Mouse (Mus musculus) embryonic facial prominence, embryonic 11.5 days (tissue): ENCODE results near the gene Cep55. TPM values are rescaled to one million over a fixed set of nuclear protein-coding genes. Genes with fewer than 3 reads are reported as not detected.
A peak's percentile ranks its signal among the peaks of the same experiment; 100 is the strongest.

ENCODE experiments used
- ATAC-seq: fragments of 200-750 bp; cut with Nextera tagmentation; replicated peaks from 2 replicates; pipeline ENCODE4 v1.8.0; 2017; ENCODE audit warnings: low read depth; ENCODE audit not compliant: insufficient number of reproducible peaks, low FRiP score, low TSS enrichment
- DNase-seq: peaks from one replicate; pipeline ENCODE4 v3.0.0-alpha.2; 2015; ENCODE audit warnings: low spot score
- H3K27ac ChIP-seq: fragments of 300-500 bp; sonication (generic); replicated peaks from 2 replicates; pipeline ENCODE4 v1.5.1; 2014; ENCODE audit warnings: mild to moderate bottlenecking, low read depth, low read length, control low read depth
- H3K27me3 ChIP-seq: fragments of 300-500 bp; sonication (generic); 2 replicates; pipeline ENCODE4 v1.6.1; 2014; ENCODE audit warnings: mild to moderate bottlenecking, low read length, moderate library complexity, mixed read lengths; ENCODE audit not compliant: control insufficient read depth, insufficient read depth
- H3K36me3 ChIP-seq: fragments of 300-500 bp; sonication (generic); replicated peaks from 2 replicates; pipeline ENCODE4 v1.6.1; 2014; ENCODE audit warnings: low read depth, mild to moderate bottlenecking, low read length, moderate library complexity, mixed read lengths; ENCODE audit not compliant: control insufficient read depth, insufficient read depth
- H3K4me1 ChIP-seq: fragments of 300-500 bp; sonication (generic); 2 replicates; pipeline ENCODE4 v1.6.1; 2014; ENCODE audit warnings: low read length, mixed read lengths; ENCODE audit not compliant: control insufficient read depth, insufficient read depth
- H3K4me2 ChIP-seq: fragments of 300-500 bp; sonication (generic); 2 replicates; pipeline ENCODE4 v1.6.1; 2014; ENCODE audit warnings: low read depth, mild to moderate bottlenecking, control low read depth, low read length, moderate library complexity
- H3K4me3 ChIP-seq: fragments of 300-500 bp; sonication (generic); 2 replicates; pipeline ENCODE4 v1.5.1; 2014; ENCODE audit warnings: low read depth, low read length, control low read depth
- H3K9ac ChIP-seq: fragments of 300-500 bp; sonication (generic); replicated peaks from 2 replicates; pipeline ENCODE4 v1.6.1; 2014; ENCODE audit warnings: mild to moderate bottlenecking, control low read depth, low read length
- H3K9me3 ChIP-seq: fragments of 300-500 bp; sonication (generic); replicated peaks from 2 replicates; pipeline ENCODE4 v1.6.1; 2016; ENCODE audit warnings: mild to moderate bottlenecking, low read length, inconsistent platforms, mixed read lengths; ENCODE audit not compliant: control insufficient read depth
- WGBS: fragments of 180-500 bp; shearing (Covaris S2); extraction: QIAGEN DNeasy Blood & Tissue Kit; methylation state at CpG from one replicate; pipeline ENCODE4 v1.1.7; 2014; 5-methylcytosine and 5-hydroxymethylcytosine counted together
- polyA plus RNA-seq: library from polyadenylated mRNA; unstranded; fragments of >200 nt; fragmentation: Nextera tagmentation; extraction: Ambion mirVana; gene quantifications from 2 replicates; pipeline ENCODE4 v1.2.1, GENCODE M21; 2014

The Cep55 gene
- polyA plus RNA-seq, 1 experiment from 2014 or later = 47.7 TPM

GRCm38 (mm10) chr19:38053227-38054041, 1.4 kb upstream of the Cep55 start:
- no peaks in the 10 kb centered on the region for H3K27me3 ChIP-seq
- WGBS = 27% methylated on average over 8 of the region's 8 CpGs
- no peaks in the 10 kb centered on the region for H3K36me3 ChIP-seq
- peak overlapping the region; percentile 74 for H3K4me3 ChIP-seq
- H3K9me3 ChIP-seq = no peaks in the 10 kb centered on the region
- peak; percentile 61 for DNase-seq
- H3K9ac ChIP-seq = no peak overlapping the region
- ATAC-seq = no peak
- H3K27ac ChIP-seq = no peak overlapping the region
- no peaks in the 10 kb centered on the region for H3K4me1 ChIP-seq
- peak overlapping the region; percentile 37 for H3K4me2 ChIP-seq

- H3K36me3 ChIP-seq = no peaks in the 10 kb centered on the region
- ATAC-seq = peak; percentile 95
These were observed 577 bp upstream of the Cep55 start for GRCm38 (mm10) chr19:38054149-38054719.

GRCm38 (mm10) chr19:38055798-38056197, 987 bp downstream of the Cep55 start:
- Histone ChIP-seq H3K36me3 (no peaks in the 10 kb centered on the region), H3K4me1 (no peaks in the 10 kb centered on the region), H3K27ac (no peak overlapping the region), H3K9ac (peak overlapping the region; percentile 42; the same call in 1 of the 2 replicates), H3K9me3 (no peaks in the 10 kb centered on the region), H3K4me3 (peak overlapping the region; percentile 74), H3K4me2 (peak overlapping the region; percentile 66), H3K27me3 (no peaks in the 10 kb centered on the region)
- DNase-seq (peak; percentile 18), ATAC-seq (no peak)
- 15% methylated on average over 6 of the region's 6 CpGs for WGBS

More at GRCm38 (mm10) chr19:38054149-38054719, 577 bp upstream of the Cep55 start:
- no peaks in the 10 kb centered on the region for H3K27me3 ChIP-seq
- no peaks in the 10 kb centered on the region for H3K9me3 ChIP-seq
- WGBS = 2% methylated on average over 23 of the region's 23 CpGs
- peak overlapping the region; percentile 37 for H3K4me2 ChIP-seq
- no peak overlapping the region for H3K9ac ChIP-seq
- H3K4me3 ChIP-seq = peak overlapping the region; percentile 74
- H3K4me1 ChIP-seq = no peaks in the 10 kb centered on the region
- H3K27ac ChIP-seq = no peak overlapping the region
- peak; percentile 71 for DNase-seq

- Histone ChIP-seq H3K4me3 (peak overlapping the region; percentile 74; the same call in 1 of the 2 replicates), H3K27me3 (no peaks in the 10 kb centered on the region), H3K4me1 (no peaks in the 10 kb centered on the region), H3K9ac (no peak overlapping the region), H3K4me2 (no peak overlapping the region; the same call in 1 of the 2 replicates), H3K27ac (no peak overlapping the region), H3K9me3 (no peaks in the 10 kb centered on the region), H3K36me3 (no peaks in the 10 kb centered on the region; the same call in 1 of the 2 replicates)
- ATAC-seq (no peak), DNase-seq (no peak)
- 60% methylated on average over 3 of the region's 3 CpGs for whole genome bisulfite sequencing
These were observed 1.5 kb downstream of the Cep55 start for GRCm38 (mm10) chr19:38056276-38056675.

GRCm38 (mm10) chr19:38056931-38057330, 2.1 kb downstream of the Cep55 start:
- H3K9me3 ChIP-seq = no peaks in the 10 kb centered on the region
- no peak overlapping the region for H3K9ac ChIP-seq
- H3K4me3 ChIP-seq = no peak overlapping the region
- no peak overlapping the region for H3K4me2 ChIP-seq
- ATAC-seq = no peak
- no peak overlapping the region for H3K27ac ChIP-seq
- WGBS = 91% methylated on average over 8 of the region's 8 CpGs
- H3K27me3 ChIP-seq = no peaks in the 10 kb centered on the region
- no peaks in the 10 kb centered on the region for H3K4me1 ChIP-seq
- no peak for DNase-seq
- no peaks in the 10 kb centered on the region; the same call in 1 of the 2 replicates for H3K36me3 ChIP-seq

- Histone ChIP-seq H3K27ac (no peak overlapping the region), H3K9ac (no peak overlapping the region), H3K4me3 (no peak overlapping the region), H3K4me2 (no peak overlapping the region), H3K36me3 (no peaks in the 10 kb centered on the region; the same call in 1 of the 2 replicates), H3K27me3 (no peaks in the 10 kb centered on the region), H3K4me1 (no peaks in the 10 kb centered on the region), H3K9me3 (no peaks in the 10 kb centered on the region)
- no peak for ATAC-seq
- DNase-seq = no peak
- 90% methylated on average over 3 of the region's 3 CpGs for WGBS
These were observed 8.4 kb downstream of the Cep55 start for GRCm38 (mm10) chr19:38063201-38063600.

GRCm38 (mm10) chr19:38064051-38064450, 9.2 kb downstream of the Cep55 start:
- Histone ChIP-seq H3K27me3 (no peaks in the 10 kb centered on the region), H3K4me2 (no peak overlapping the region), H3K27ac (no peak overlapping the region), H3K4me1 (no peaks in the 10 kb centered on the region), H3K4me3 (no peak overlapping the region), H3K9ac (no peak overlapping the region), H3K9me3 (no peaks in the 10 kb centered on the region), H3K36me3 (no peaks in the 10 kb centered on the region; the same call in 1 of the 2 replicates)
- DNase-seq (no peak), ATAC-seq (no peak)
- WGBS = 100% methylated on average over 1 of the region's 1 CpGs

GRCm38 (mm10) chr19:38073226-38073625, 18.4 kb downstream of the Cep55 start:
- H3K9ac ChIP-seq = no peak overlapping the region
- H3K4me1 ChIP-seq = no peaks in the 10 kb centered on the region
- H3K4me3 ChIP-seq = no peak overlapping the region
- DNase-seq (no peak), ATAC-seq (no peak)
- no peaks in the 10 kb centered on the region for H3K9me3 ChIP-seq
- no peak overlapping the region for H3K4me2 ChIP-seq
- H3K27ac ChIP-seq = no peak overlapping the region
- 90% methylated on average over 5 of the region's 5 CpGs for WGBS
- no peaks in the 10 kb centered on the region for H3K27me3 ChIP-seq
- peaks cover 6% of the 10 kb centered on the region for H3K36me3 ChIP-seq
